Mouse (Mus musculus): ENCODE measurements at regions not wholly inside any gene's neighbourhood (a gene's known extent, or its start where the extent isn't known, plus 50 kb on each side); places are given as distances from the start of the nearest gene placed in this dataset.
"Not testable (repeated sequence)": the region's sequence is repeated elsewhere in the genome, so short reads cannot be mapped to it uniquely, and the experiment has no call there.

GRCm38 (mm10) chrX:114802061-114802460, 102.8 kb upstream of the Ube2dnl1 start:
- H3K4me2 ChIP-seq; H3K9me3 ChIP-seq (replicated peaks); H3K36me3 ChIP-seq (ENCODE audit: poor library complexity, severe bottlenecking); H3K27ac ChIP-seq; H3K9ac ChIP-seq; H3K27me3 ChIP-seq; H3K4me3 ChIP-seq; H3K4me1 ChIP-seq: not testable (repeated sequence)
- peak; percentile 43; the same call in 1 of the 2 replicates for ATAC-seq
- WGBS, result 62% methylated on average over 4 of the region's 4 CpGs

GRCm38 (mm10) chrX:114816267-114816666, 88.5 kb upstream of the Ube2dnl1 start:
- Histone ChIP-seq H3K4me2 (no peak overlapping the region), H3K9me3 (replicated peaks) (no peaks in the 10 kb centered on the region), H3K4me1 (no peaks in the 10 kb centered on the region), H3K9ac (no peak overlapping the region), H3K4me3 (no peak overlapping the region), H3K27me3 (no peaks in the 10 kb centered on the region), H3K36me3 (ENCODE audit: poor library complexity, severe bottlenecking) (no peaks in the 10 kb centered on the region), H3K27ac (no peak overlapping the region)
- ATAC-seq, result no peak
- WGBS, result 50% methylated on average over 4 of the region's 4 CpGs

GRCm38 (mm10) chrX:114836906-114837305, 67.9 kb upstream of the Ube2dnl1 start:
- Histone ChIP-seq H3K27me3 (no peaks in the 10 kb centered on the region), H3K27ac (no peak overlapping the region), H3K9ac (no peak overlapping the region), H3K4me3 (no peak overlapping the region), H3K9me3 (replicated peaks) (no peaks in the 10 kb centered on the region), H3K4me2 (no peak overlapping the region), H3K4me1 (no peaks in the 10 kb centered on the region), H3K36me3 (ENCODE audit: poor library complexity, severe bottlenecking) (no peaks in the 10 kb centered on the region)
- 65% methylated on average over 3 of the region's 3 CpGs for WGBS
- no peak for ATAC-seq

GRCm38 (mm10) chrX:114843510-114843909, 61.3 kb upstream of the Ube2dnl1 start:
- no peak overlapping the region for H3K4me2 ChIP-seq
- H3K27ac ChIP-seq, result no peak overlapping the region
- ATAC-seq, result no peak
- H3K4me1 ChIP-seq, result no peaks in the 10 kb centered on the region
- 88% methylated on average over 1 of the region's 1 CpGs for WGBS
- no peak overlapping the region for H3K4me3 ChIP-seq
- H3K9ac ChIP-seq, result no peak overlapping the region
- H3K27me3 ChIP-seq, result no peaks in the 10 kb centered on the region
- no peaks in the 10 kb centered on the region for H3K9me3 ChIP-seq (replicated peaks)
- no peaks in the 10 kb centered on the region for H3K36me3 ChIP-seq (ENCODE audit: poor library complexity, severe bottlenecking)

Measured in forebrain, embryonic 13.5 days (tissue).